Mouse (Mus musculus): Measurements from ENCODE around the gene Stard3nl.
"Not testable (repeated sequence)": the region's sequence is repeated elsewhere in the genome, so short reads cannot be mapped to it uniquely, and the experiment has no call there.

The Stard3nl gene

DNA sequence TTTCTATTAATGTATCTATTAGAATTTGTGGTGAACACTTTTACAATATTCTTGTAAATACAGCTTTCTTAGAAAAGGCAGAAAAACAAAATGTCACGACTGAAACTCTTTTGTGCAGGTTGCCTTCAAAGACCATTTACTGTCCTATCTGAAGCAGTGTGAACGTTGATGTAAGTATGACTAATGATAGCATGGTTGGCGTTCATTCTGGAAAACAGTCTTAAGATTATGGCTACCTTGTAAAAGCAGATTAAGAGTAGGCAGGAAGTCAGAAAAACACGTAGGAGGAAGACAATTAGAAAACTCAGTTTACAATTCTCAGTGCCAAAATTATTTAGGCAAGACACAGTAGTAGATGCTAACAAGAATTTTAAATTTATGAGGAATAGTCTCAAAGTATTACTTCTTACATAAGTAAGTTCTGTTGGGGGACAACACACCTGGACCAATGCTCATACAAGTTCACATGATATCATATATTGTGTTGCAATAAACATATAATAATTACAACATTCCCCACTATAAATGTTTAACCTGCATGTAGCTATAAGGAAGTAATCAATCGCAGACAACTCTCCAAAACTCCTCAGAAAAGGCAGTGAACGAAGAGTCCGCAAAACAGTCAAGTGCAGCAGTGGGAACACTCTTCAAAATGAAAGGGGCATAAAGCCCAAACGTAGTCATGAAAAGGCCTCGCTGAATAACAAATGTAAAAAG lies 14.3 kb downstream of the Stard3nl start:
- no peak for DNase-seq

DNA sequence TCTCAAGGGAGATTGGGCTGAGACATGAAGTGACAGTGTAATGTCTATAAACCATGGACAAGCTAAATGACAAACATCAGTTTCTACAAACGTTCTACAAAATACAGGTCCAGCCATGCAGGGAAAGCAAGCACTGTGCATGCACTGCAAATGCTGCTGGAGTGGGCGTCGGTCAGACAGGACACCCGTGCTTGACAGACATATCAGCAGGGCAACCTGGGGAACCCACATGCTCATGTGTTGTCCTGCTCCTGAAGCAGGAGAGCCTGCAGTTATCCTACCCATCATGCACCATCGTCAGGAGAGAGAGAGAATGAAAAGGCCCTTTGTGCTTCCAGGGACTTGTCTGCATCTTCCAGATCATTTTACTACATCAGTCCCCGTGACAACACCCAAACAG lies 16.3 kb downstream of the Stard3nl start:
- DNase-seq = no peak

DNA sequence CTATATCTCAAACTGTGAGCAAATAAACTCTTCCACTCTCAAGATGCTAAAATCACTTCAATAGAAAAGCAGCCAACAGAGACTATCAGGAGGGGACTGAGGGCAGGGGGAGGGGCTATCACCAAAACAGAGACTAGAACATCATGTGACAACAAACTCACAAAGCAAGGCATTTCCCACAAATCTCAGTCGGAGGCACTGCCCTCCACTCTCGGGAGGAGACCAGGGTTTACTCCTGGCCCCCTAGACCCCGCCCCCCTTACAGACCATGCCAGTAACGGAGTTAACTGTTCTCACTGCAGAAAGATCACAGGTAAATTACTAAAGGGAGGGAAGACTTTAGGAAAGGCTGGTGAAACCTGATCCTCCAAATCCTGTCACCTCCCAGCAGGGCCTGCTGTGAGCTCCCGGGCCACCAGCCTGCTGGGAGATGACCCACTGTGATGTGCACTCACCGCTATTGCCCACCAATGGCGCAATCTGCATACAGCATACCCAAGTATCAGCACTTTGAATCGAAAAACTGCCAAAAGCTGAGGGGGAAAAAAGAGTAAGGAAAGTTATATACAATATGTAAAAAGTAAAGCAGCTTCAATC lies 23.4 kb downstream of the Stard3nl start:
- no peak for DNase-seq

DNA sequence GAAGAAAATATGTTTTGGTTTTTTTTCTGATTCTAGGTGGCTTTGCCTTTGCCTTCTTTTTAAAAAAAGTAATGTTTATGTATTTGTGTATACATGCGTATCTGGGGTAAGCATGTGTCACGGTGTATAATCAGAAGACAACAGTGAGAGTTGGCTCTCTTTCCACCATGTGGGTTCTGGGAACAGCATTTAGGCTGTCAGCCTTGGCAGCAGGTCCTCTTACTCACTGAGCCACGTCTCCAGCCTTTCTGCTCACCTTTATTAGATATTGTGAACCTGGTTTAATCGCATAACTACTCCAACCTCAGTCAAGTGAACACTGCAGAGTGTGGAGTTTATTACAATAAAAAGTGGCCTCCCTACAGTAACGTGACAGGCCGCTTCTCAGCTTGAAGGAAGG lies 26.8 kb downstream of the Stard3nl start:
- DNase-seq = no peak

DNA sequence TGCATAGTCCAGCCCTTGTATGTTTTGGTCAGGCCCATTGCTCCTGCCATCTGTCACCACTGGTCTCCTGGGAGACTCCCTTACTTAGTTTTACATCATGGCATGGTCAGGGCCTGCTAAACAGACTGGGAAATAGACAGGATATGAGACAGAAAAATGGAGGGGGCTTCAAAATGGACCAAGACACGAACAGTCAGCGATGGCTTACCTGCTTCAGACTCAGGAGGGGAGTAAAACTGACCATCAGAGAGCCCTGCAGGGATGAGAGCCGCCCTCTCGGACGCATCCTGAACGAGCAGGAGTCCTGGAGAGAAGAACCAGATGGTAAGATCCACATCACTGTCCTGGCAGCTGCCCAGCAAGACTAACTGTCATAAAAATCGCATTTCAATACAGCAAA lies 28.1 kb downstream of the Stard3nl start:
- no peak for DNase-seq

DNA sequence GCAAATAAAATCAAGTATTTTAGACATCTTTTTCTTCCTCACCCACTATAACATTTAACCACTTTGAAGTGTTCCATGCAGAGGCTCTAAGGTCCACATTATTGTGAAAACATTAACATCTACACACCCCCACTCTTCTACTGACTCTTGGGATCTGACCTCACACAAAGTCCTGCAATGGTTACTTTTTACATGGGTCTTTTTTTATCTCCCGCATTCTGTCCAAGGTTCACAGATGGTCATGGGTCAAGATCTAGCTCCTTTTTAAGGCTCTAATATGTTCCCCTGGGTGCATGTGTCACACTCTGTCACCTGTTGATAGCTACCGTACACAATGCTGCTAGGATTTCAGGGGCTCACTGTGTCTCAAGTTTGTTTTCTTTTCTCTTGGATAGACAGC lies 28.7 kb downstream of the Stard3nl start:
- no peak for DNase-seq

DNA sequence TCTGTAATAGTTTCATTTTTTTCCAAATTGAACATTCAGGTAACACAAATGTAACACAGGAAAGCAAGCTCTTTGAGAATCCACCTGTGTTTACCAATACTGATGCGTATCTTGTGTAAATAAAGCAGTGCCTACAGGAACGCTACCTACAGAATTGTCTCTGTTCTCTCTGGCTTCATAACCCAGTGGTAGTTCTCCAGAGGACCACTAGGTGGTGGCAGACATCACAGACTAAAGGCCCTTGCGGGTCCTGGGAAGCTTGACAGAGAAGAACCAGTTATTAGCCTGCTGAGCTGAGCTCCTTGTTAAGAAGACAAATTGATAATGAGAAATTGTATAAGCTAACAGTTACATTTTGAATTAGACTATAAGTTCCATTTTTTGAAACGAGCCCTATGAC lies 30.0 kb downstream of the Stard3nl start:
- DNase-seq = peak; percentile 58

DNA sequence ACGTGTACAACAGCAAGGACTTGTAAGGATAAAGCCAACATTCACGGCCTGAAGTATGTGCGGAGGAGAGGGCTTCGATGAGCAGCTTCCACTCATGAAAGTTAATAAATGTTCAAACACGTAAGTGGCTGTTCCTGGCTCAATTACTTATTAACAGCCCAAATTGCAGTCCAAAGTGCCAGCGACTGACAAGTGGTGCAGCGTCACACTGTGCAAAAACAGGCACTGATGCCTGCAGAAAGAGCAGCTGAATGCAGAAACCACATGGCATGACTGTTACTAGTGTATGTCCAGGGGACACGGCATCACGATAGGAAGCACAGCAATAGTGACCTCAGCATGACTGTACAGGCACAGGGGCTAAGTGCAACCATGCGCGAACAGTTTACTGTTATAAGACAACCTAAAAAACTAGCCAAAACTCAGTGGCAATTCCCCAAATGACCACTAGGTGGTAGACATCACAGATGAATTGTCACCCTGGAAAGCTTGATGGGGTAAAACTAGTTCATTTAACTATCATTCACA lies 31.3 kb downstream of the Stard3nl start:
- DNase-seq = peak; percentile 36

DNA sequence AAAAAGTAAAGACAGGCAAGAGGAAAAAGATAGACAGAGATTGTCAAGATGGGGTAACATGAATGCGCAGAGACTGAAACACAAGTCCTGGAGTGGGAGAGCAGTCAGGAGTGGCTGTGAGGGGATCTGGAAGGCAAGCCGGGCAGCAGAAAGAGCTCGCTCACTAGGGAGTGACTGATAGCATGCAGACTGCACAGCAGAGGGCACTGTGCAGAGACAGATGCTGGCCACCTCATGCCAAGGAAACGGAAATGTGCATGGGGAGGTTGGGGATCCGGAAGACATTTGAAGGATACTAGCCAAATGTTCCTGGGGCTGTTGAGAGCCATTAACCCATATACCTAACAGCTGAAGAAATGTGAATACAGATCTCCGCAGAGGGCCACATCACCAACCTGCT lies 33.2 kb downstream of the Stard3nl start:
- DNase-seq = no peak

DNA sequence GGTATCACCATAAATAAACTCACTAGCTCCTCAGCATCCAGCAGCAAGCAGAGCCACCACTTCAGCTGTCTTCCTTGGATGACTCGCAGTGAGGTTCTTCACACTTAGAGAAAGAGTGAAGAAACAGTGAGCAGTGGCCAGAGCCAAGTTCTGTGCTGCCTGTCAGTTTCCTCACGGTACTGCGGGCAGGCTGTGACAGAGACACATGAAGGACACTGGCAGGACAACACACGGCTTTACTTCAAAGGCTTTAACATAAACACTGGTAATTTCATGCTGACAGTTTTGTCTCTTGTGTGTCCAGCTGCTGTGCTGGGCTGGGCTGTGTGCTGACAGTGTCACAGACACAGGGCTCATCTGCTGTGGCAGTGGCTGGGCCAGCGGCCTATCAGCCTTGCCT lies 37.6 kb downstream of the Stard3nl start:
- no peak for DNase-seq

DNA sequence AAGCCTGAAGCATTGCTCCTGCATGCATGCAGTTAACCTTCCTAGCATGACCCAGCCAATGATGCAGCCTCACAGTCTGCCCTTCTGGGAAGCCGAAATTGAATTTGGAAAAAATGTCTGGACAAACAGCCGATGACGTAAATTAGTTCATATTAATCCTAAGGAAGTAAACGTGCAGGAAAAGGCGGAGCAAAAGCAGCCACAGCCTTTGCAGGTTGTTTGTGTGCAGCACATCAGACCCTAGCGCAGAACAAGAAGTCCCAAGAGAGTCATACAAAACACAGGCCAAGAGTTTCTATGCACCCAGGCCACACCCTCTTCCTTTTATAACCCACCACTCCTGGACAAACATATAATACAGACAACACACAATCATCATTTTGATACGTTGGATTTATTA lies 38.3 kb downstream of the Stard3nl start:
- no peak for DNase-seq

DNA sequence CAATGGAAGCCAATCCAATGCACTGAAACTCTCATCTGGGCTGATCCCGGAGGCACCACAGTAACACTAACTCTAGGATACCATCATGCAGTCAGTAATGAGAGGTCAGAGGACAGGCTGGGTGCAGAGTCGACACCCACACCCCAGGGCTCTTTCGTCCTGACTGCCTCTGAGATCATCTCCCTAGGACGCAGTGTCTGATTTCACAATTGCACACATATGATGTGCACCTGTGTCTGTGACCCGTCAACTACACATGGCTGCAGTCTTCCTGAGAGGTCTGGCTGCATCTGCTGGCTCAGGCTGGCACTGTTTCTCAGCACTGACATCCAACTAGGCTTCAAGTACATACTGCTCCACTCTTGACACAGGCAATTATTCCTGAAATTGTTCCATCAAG lies 38.9 kb downstream of the Stard3nl start:
- no peak for DNase-seq

DNA sequence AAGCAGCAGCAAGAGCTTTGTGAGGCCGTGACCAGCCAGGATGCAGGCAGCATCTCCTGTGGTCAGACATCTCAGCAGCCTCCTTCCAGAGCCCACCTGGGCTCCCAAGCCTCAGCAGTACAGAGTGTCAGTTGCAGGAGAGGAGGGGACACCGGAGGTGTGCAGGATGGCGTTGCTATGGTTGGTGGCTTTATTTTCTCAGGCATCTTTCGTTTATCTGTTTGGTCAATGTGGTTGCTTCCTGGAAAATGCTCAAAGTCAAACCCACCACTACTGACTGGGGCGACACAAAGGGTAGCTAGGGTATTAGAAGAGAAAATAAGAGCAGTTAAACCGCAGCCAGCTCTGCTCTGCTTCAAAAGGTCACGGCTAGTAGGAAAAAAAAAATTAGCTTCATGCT lies 39.5 kb downstream of the Stard3nl start:
- DNase-seq = no peak

DNA sequence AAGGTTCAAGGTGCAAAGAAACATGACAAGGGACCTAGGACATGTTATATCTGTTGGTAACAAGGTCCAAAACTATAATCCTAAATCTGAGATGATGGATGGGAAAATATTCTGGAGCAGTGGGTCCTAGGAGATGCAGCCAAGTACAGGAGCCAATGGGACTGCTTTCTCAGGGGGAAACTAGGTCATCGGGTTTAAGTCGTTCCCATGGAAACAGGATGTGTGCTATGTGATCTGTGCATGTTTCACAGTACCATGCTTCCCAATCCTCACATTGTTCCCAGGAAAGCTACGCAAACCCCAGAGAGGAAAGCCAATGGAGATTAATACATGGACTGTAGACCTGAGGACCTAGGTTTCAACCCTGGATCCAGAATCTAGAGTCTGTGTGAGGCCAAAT lies 42.8 kb downstream of the Stard3nl start:
- DNase-seq = no peak

DNA sequence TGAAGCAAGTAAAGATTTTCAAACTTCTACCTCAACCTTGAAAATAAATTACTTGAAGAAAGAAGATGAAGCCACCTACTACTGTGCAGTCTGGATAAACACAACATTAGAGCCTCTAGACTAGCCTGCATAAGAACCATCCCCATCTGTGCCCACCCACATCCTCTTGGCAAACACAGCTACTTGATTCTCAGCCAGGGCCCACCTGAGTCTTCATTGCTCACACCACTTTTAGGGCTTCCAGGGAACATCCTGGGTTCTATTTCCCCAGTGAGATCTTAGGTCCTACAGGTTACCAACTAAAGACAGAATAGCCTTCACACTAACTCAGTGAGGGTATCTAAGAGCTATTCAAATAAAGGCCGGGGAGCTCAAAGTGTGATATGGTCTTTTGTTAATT lies 55.2 kb downstream of the Stard3nl start:
- DNase-seq = not testable (repeated sequence)

DNA sequence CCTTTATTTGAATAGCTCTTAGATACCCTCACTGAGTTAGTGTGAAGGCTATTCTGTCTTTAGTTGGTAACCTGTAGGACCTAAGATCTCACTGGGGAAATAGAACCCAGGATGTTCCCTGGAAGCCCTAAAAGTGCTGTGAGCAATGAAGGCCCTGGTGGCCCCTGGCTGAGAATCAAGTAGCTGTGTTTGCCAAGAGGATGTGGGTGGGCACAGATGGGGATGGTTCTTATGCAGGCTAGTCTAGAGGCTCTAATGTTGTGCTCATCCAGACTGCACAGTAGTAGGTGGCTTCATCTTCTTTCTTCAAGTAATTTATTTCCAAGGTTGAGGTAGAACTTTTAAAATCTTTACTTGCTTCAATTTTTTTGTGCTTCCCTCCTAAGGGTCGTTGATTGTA lies 59.3 kb downstream of the Stard3nl start:
- peak; percentile 62 for DNase-seq
